Mouse (Mus musculus): ENCODE data around the gene Rex1bd. TPM values are rescaled to one million over a fixed set of nuclear protein-coding genes. Genes with fewer than 3 reads are reported as not detected.

The Rex1bd gene
- polyA plus RNA-seq (2015; fragmentation: Nextera tagmentation; extraction: Ambion mirVana): 155 and 174 TPM in 2 replicates

DNA sequence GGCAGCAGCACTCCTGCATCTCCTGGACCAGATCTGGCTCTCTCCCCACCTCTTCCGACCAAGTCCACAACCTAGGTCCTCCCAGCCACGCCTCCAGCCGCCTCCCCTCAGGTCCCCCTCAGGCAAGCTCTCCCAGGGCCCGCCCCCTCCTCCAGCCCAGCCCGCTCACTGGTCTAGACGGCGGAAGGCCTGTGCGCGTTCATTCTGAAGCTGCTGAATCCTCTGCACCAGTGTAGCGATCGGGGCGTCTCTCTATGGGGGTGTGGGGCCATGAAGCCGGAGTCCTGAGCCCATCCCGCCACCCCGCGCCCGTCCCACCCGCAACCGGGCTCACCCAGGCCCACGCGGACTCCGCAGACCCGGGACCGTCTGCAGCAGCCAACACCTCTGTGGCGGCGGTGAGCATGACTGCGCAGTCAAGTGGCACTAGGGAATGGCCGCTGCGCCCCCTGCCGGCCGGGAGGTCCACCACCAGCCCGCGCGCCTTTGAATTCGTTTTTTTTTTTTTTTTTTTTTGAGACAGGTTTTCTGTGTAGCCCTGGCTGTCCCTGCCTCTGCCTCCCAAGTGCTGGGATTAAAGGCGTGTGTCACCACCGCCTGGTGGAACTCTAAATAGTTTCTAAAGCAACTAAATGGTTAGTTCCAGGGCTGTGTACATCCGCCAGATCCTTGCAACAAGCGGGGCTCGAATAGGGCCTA is at the start of gene Rex1bd:
Gene Rex1bd (minus strand): TSS at position 425 of the 699 bp plus-strand sequence.
- peak within 1 kb of the TSS; percentile 83 for H3K4me2 ChIP-seq (replicated peaks)
- H3K9me3 ChIP-seq (replicated peaks): no peaks in the 10 kb centered on the region
- H3K4me3 ChIP-seq (replicated peaks): peak within 1 kb of the TSS; percentile 73
- peak; percentile 88 for ATAC-seq (ENCODE audit: insufficient number of reproducible peaks, low FRiP score, low TSS enrichment, low read depth)
- peaks cover 13% of the 10 kb centered on the region; the same call in 1 of the 2 replicates for H3K27me3 ChIP-seq
- peak within 1 kb of the TSS; percentile 97 for H3K27ac ChIP-seq (replicated peaks)
- H3K4me1 ChIP-seq: peaks cover 70% of the 10 kb centered on the region
- peaks cover 29% of the 10 kb centered on the region for H3K36me3 ChIP-seq
- H3K9ac ChIP-seq: peak within 1 kb of the TSS; percentile 73
- 2% methylated on average over 39 of the region's 40 CpGs for WGBS

DNA sequence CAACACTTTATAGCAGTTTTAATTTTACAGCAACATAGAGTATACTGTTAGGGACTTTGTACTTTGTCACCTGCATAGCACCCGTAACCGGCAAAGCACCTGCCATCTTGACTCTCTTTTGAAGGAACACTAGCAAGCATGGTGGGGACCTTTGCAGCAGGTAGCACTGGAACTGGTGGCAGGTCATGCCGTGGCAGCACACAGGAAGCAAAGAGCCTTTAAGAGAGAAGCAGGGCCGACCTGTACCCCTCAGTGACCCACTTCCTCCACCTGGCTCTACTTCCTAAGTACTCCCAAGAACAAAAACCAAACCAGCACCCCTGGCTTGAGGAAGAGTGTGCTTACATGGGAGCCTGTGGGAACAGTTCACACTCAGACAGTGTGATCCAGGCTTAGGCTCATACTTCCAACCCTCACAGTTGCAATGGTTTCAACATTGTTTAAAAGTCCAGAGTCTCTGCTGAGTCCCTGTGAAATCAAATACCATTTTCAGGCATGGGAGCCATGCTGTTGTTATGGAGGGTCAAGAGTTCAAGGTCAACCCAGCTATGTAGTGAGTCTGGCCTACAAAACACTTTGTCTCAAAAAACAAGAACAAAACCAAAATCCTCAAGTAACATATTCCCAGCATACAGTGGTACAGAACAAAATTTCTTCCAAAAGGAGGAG is 48.7 kb upstream of the Rex1bd start:
- H3K36me3 ChIP-seq: 0 out of 2 replicates have a peak, but pooled peaks cover under 1% of the 10 kb centered on the region
- H3K4me3 ChIP-seq (replicated peaks): no peak overlapping the region
- no peak for ATAC-seq (ENCODE audit: insufficient number of reproducible peaks, low FRiP score, low TSS enrichment, low read depth)
- H3K9ac ChIP-seq: no peak overlapping the region
- H3K27ac ChIP-seq (replicated peaks): no peak overlapping the region
- H3K4me1 ChIP-seq: peaks cover 16% of the 10 kb centered on the region; the same call in 1 of the 2 replicates
- no peaks in the 10 kb centered on the region for H3K9me3 ChIP-seq (replicated peaks)
- WGBS: 89% methylated on average over 4 of the region's 4 CpGs
- no peaks in the 10 kb centered on the region for H3K27me3 ChIP-seq
- H3K4me2 ChIP-seq (replicated peaks): no peak overlapping the region

GRCm38 (mm10) chr8:70553740-70554139 is 47.2 kb upstream of the Rex1bd start:
- Histone ChIP-seq H3K4me1 (peaks cover 16% of the 10 kb centered on the region; the same call in 1 of the 2 replicates), H3K27ac (replicated peaks) (no peak overlapping the region), H3K9me3 (replicated peaks) (no peaks in the 10 kb centered on the region), H3K27me3 (no peaks in the 10 kb centered on the region), H3K4me3 (replicated peaks) (no peak overlapping the region), H3K4me2 (replicated peaks) (no peak overlapping the region), H3K9ac (no peak overlapping the region), H3K36me3 (no peaks in the 10 kb centered on the region)
- ATAC-seq (ENCODE audit: insufficient number of reproducible peaks, low FRiP score, low TSS enrichment, low read depth): no peak

GRCm38 (mm10) chr8:70552836-70553235 is 46.3 kb upstream of the Rex1bd start:
- Histone ChIP-seq H3K27me3 (no peaks in the 10 kb centered on the region), H3K9me3 (replicated peaks) (no peaks in the 10 kb centered on the region), H3K4me2 (replicated peaks) (no peak overlapping the region), H3K36me3 (no peaks in the 10 kb centered on the region), H3K4me3 (replicated peaks) (no peak overlapping the region), H3K27ac (replicated peaks) (no peak overlapping the region), H3K9ac (no peak overlapping the region), H3K4me1 (peaks cover 22% of the 10 kb centered on the region; the same call in 1 of the 2 replicates)
- 57% methylated on average over 1 of the region's 1 CpGs for WGBS
- ATAC-seq (ENCODE audit: insufficient number of reproducible peaks, low FRiP score, low TSS enrichment, low read depth): 0 out of 2 replicates have a peak, but pooled peaks have one; percentile 15

DNA sequence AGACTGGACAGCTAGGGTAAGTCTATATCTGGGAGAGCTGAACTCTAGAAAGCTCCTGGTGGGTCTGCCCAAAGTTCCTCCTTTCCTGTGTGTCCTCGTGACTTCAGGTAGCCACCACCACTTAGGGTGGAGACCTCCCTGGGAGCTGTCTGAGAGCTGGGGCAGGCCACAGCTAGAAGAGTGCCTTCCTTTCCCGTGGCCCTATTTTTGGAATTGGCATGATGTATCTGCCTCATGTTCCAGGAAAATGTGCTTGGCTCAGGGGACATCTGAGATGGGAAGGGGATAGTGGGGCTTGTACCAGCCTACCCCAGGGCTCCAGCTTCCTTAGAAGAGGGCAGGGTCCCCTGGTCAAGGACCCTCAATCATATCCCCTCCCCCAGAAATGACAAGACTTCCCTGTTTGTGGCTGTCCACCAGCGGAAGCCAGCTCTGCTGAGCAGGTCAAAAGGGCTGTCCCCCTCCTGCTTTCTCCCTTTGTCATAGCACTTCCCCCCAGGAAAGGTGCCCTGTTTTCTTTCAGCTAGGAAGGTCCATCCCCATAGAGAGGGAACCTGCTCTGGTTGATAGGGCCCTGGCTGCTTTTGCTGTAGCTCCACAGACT is 45.1 kb upstream of the Rex1bd start:
- WGBS: 63% methylated on average over 3 of the region's 3 CpGs
- peaks cover 22% of the 10 kb centered on the region for H3K4me1 ChIP-seq
- H3K27ac ChIP-seq (replicated peaks): no peak overlapping the region
- no peak overlapping the region for H3K4me3 ChIP-seq (replicated peaks)
- no peaks in the 10 kb centered on the region for H3K9me3 ChIP-seq (replicated peaks)
- H3K9ac ChIP-seq: no peak overlapping the region
- no peak for ATAC-seq (ENCODE audit: insufficient number of reproducible peaks, low FRiP score, low TSS enrichment, low read depth)
- no peak overlapping the region for H3K4me2 ChIP-seq (replicated peaks)
- no peaks in the 10 kb centered on the region for H3K36me3 ChIP-seq
- no peaks in the 10 kb centered on the region for H3K27me3 ChIP-seq

DNA sequence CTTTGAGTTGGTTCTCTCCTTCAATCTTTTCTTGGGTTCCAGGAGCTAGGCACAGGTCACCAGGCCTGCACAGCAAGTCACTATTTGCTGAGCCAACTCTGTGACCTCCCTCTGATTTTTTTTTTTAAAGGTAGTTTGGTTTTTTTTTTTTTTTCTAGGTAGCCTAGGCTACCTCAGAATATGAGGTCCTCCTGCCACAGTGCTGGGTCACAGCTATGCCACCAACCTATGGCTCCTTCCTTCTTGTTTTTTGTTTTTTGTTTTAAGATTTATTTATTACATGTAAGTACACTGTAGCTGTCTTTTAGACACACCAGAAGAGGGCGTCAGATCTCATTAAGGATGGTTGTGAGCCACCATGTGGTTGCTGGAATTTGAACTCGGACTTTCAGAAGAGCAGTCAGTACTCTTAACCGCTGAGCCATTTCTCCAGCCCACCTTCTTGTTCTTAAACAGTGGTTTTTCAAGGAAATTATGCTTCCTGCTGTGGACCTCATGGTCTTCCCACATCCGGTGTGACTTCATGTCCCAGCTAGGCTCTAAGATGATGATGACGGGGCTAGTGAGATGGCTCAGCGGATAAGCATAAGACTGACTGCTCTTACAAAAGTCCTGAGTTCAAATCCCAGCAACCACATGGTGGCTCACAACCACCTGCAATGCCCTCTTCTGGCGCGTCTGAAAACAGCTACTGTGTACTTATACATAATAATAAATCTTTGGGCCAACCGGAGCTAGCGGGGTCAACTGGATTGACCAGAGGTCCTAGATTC is 43.0 kb upstream of the Rex1bd start:
- Histone ChIP-seq H3K4me3 (replicated peaks) (no peak overlapping the region), H3K4me1 (peaks cover 22% of the 10 kb centered on the region), H3K9ac (no peak overlapping the region), H3K27ac (replicated peaks) (no peak overlapping the region), H3K4me2 (replicated peaks) (no peak overlapping the region), H3K27me3 (no peaks in the 10 kb centered on the region), H3K9me3 (replicated peaks) (no peaks in the 10 kb centered on the region), H3K36me3 (no peaks in the 10 kb centered on the region)
- no peak for ATAC-seq (ENCODE audit: insufficient number of reproducible peaks, low FRiP score, low TSS enrichment, low read depth)
- WGBS: 91% methylated on average over 10 of the region's 10 CpGs

GRCm38 (mm10) chr8:70547762-70548161 is 41.2 kb upstream of the Rex1bd start:
- Histone ChIP-seq H3K27me3 (no peaks in the 10 kb centered on the region), H3K4me3 (replicated peaks) (no peak overlapping the region), H3K9ac (no peak overlapping the region), H3K4me1 (peaks cover 15% of the 10 kb centered on the region), H3K9me3 (replicated peaks) (no peaks in the 10 kb centered on the region), H3K27ac (replicated peaks) (no peak overlapping the region), H3K36me3 (no peaks in the 10 kb centered on the region), H3K4me2 (replicated peaks) (no peak overlapping the region)
- WGBS: 86% methylated on average over 6 of the region's 6 CpGs
- ATAC-seq (ENCODE audit: insufficient number of reproducible peaks, low FRiP score, low TSS enrichment, low read depth): no peak

DNA sequence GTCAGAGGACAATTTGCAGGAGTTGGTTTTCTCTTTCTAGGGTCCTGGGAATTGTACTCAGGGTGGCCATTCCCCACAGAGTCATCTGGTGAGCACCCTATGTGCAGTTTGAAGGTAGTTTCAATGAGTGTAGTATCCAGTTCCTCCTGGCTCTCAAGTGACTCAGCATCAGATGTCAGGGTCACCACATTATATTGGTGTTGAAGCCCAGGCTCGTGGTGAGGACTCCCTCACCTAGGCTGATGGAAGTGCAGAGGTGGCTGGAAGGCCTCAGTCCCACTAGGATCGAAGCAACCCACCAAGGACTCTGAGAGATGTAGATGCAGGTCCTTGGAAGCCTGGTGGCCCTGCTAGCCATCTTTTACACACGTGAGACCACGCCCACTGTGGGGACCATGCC is 39.9 kb upstream of the Rex1bd start:
- Histone ChIP-seq H3K36me3 (no peaks in the 10 kb centered on the region), H3K27me3 (no peaks in the 10 kb centered on the region), H3K4me1 (peaks cover 14% of the 10 kb centered on the region), H3K9ac (no peak overlapping the region), H3K27ac (replicated peaks) (no peak overlapping the region), H3K4me2 (replicated peaks) (no peak overlapping the region), H3K9me3 (replicated peaks) (no peaks in the 10 kb centered on the region), H3K4me3 (replicated peaks) (no peak overlapping the region)
- ATAC-seq (ENCODE audit: insufficient number of reproducible peaks, low FRiP score, low TSS enrichment, low read depth): no peak
- WGBS: 83% methylated on average over 4 of the region's 4 CpGs

DNA sequence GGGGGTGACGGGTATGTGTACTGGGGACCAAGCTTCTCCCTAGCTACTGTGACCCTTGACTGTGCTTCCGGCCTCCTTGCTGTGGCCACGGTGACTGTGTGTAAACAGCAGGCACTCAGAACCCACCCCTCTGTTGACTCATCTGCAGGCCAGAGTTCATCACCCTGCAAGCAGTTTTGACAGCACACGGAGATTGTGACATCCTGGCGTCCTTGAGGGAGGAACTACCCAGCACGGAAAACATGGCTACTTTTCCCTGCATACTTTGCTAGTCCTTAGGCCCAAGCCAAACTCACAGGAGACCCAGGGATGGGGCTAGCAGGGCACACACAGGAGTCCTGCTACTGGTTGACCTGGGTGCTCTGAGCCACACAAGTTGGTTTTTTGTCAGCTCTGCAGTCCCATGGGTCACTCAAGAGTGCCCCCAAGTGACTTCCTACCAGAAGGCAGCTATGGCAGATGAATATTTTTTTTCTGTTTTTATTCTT is 37.7 kb upstream of the Rex1bd start:
- ATAC-seq (ENCODE audit: insufficient number of reproducible peaks, low FRiP score, low TSS enrichment, low read depth): no peak
- Histone ChIP-seq H3K27ac (replicated peaks) (no peak overlapping the region), H3K4me3 (replicated peaks) (no peak overlapping the region), H3K4me2 (replicated peaks) (no peak overlapping the region), H3K9me3 (replicated peaks) (no peaks in the 10 kb centered on the region), H3K27me3 (no peaks in the 10 kb centered on the region), H3K4me1 (peaks cover 24% of the 10 kb centered on the region), H3K36me3 (no peaks in the 10 kb centered on the region), H3K9ac (no peak overlapping the region)
- 63% methylated on average over 6 of the region's 6 CpGs for WGBS

- Histone ChIP-seq H3K36me3 (peaks cover 14% of the 10 kb centered on the region), H3K9me3 (replicated peaks) (no peaks in the 10 kb centered on the region), H3K4me2 (replicated peaks) (peak overlapping the region; percentile 80), H3K27ac (replicated peaks) (peak overlapping the region; percentile 49; the same call in 1 of the 2 replicates), H3K4me1 (peaks cover 28% of the 10 kb centered on the region), H3K9ac (0 out of 2 replicates have a peak overlapping the region, but pooled peaks have one; percentile 90), H3K4me3 (replicated peaks) (peak overlapping the region; percentile 91), H3K27me3 (no peaks in the 10 kb centered on the region)
- 81% methylated on average over 5 of the region's 5 CpGs for WGBS
- no peak for ATAC-seq (ENCODE audit: insufficient number of reproducible peaks, low FRiP score, low TSS enrichment, low read depth)
Observed at GRCm38 (mm10) chr8:70541081-70541480, 34.5 kb upstream of the Rex1bd start.

Data from embryonic facial prominence, embryonic 15.5 days (tissue).